Mouse (Mus musculus): ENCODE results near the gene Gm29866. TPM values are rescaled to one million over a fixed set of nuclear protein-coding genes. Genes with fewer than 3 reads are reported as not detected.
"Not testable (repeated sequence)": the region's sequence is repeated elsewhere in the genome, so short reads cannot be mapped to it uniquely, and the experiment has no call there.

Gene Gm29866
- polyA plus RNA-seq (2014; fragmentation: Nextera tagmentation; extraction: Ambion mirVana): not detected in 2 replicates

DNA sequence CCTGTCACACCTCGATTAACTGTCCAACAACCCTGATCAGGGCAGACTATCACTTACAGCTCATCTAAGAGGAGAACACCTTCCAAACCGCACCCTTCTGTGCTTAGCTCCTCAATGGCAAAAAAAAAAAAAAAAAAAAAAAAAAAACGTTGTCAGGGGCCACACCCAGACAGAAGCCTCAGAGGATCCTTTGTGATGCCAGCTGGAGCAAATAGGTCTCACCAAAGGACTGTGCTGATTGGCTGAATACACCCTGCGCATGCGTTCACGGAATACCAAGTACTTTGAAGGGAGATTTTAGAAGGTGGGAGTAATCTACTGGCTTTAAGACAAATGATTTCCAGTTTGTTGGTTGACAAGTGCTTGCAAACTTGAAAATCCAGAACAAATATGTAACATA lies at the start of gene Gm29866:
Gene Gm29866 (minus strand): TSS at position 101 of the 400 bp plus-strand sequence.
- not testable (repeated sequence) for DNase-seq (ENCODE audit: low spot score); H3K4me2 ChIP-seq (ENCODE audit: low read depth, low read length); H3K4me3 ChIP-seq (ENCODE audit: low read depth, low read length); H3K27ac ChIP-seq (replicated peaks; ENCODE audit: low read depth, low read length); ATAC-seq (ENCODE audit: low read depth); H3K9me3 ChIP-seq (ENCODE audit: control insufficient read depth, low read length); H3K9ac ChIP-seq (ENCODE audit: low read depth, low read length); H3K4me1 ChIP-seq (ENCODE audit: control insufficient read depth, insufficient read depth, low read length); H3K27me3 ChIP-seq (replicated peaks; ENCODE audit: control insufficient read depth, insufficient read depth, low read length); H3K36me3 ChIP-seq (ENCODE audit: control insufficient read depth, insufficient read depth, low read length)
- WGBS: no CpG with 5 or more reads among the region's 6 CpGs

Other genes with a start within 250 kb of the Gm29866 start
- gene Gm20909, start 170.9 kb upstream of the Gm29866 start, polyA plus RNA-seq (2014; fragmentation: Nextera tagmentation; extraction: Ambion mirVana): not detected in 2 replicates
- not detected in 2 replicates for gene Gm20865, start 247.9 kb upstream of the Gm29866 start, polyA plus RNA-seq (2014; fragmentation: Nextera tagmentation; extraction: Ambion mirVana)

Measured in embryonic facial prominence, embryonic 14.5 days (tissue).